Mouse (Mus musculus): ENCODE results near the gene Cdk17.

Gene Cdk17

DNA sequence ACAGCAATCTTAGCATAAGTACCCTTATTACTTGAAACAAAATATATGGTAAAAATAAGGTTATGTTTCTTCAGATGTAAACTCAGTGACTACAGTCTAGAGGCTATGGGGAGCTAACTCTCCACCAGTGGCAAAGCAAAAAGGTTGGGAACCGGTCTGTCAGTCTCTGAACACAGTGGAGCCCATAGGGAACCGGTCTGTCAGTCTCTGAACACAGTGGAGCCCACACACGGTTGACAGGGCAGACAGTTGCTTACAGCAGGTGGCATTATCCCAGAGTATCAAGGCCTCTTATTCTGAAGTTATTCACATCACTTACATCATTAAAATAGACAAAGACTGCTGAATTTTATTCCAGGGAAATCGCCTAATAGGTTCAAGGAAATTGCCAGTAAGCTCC lies 70.8 kb downstream of the Cdk17 start:
- no peak for DNase-seq (ENCODE audit: low read depth)

DNA sequence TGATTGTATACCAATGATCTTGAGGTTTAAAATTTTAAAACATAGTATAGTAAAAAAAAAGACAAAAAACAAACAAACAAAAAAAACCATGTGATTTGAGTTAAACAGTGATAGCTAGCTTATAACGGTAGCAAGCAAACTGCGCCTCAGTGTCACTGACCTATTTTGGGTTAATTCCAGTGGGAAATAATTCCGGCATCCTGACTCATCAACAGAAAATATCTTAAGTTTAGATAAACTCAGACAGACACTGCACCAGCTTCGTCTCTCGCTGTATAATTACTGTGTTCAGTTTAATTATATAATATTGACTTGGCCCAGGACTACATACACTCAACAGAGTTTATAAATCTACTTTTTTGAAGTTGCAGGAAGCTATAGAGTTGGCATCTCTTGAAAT lies 71.2 kb downstream of the Cdk17 start:
- DNase-seq (ENCODE audit: low read depth) = no peak

DNA sequence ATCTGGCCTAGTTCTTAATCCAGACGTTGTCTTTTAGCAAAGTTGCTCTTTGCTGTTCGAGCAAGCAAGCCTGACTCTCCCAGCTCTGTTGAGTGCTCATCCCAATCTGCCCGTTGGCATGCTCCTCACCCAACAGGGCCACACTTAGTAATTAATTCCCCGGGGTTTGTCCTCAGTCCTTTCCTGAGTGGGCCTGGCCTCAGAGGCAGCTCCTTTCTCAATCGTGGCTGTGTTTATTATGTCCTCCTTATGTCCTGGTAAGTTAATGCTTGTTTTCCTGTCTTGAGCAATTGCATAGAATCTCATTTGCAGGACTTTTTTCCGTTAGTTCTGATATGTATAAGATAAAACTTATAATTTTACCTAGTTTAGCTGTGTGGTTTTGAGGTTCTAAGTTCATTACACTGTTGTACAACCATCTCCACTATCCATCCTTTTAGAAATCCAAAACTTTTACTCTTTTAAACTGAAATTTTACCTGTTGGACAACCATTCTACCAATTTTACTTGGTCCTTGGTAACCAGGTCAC lies 73.1 kb downstream of the Cdk17 start:
- no peak for DNase-seq (ENCODE audit: low read depth)

DNA sequence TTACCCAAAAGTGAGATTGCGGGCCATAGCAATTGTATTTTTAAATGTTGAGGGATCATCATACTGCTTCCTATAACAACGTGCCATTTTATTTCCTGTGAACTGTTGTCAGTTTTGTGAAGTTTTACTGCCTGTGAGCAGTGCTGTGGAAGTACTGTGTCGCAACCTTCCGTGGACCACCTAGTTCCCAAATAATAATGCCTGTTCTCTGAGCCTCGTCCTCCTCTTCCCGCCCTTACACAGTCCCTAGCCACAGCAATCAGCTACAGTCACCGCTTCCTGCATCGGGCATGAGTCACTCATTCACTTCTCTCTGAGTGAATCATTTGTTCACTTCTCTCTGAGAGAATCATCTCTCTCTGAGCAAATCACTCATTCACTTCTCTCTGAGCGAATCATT lies 74.0 kb downstream of the Cdk17 start:
- DNase-seq (ENCODE audit: low read depth) = no peak

DNA sequence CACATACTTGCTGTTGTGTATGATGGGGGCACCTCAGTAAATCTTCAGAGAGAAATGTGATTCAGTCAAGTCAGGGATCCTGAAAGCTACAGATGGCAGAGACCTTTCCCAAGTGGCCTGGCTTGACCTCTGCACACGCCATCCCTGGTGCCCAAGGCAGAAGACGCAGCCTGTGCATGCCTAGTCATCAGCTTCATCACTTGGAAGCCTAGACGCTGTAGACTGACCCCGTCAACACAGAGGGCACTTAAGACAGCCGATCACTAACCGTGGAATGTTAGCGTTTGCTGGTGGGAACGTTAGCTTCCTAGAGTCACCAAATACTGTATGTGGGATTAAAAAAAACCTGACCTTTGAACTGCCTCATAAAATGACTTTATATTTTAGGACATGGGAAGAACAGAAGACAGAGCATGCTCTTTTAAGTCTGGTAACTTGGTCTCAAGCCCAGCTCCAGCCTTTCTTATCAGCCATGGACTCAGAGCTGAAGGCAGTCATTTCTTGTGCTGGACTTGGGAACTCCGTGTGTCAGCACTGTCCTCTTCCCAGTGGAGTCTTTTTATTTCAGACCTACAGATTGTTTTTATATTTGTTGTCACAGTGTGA lies 78.6 kb downstream of the Cdk17 start:
- no peak for DNase-seq (ENCODE audit: low read depth)

DNA sequence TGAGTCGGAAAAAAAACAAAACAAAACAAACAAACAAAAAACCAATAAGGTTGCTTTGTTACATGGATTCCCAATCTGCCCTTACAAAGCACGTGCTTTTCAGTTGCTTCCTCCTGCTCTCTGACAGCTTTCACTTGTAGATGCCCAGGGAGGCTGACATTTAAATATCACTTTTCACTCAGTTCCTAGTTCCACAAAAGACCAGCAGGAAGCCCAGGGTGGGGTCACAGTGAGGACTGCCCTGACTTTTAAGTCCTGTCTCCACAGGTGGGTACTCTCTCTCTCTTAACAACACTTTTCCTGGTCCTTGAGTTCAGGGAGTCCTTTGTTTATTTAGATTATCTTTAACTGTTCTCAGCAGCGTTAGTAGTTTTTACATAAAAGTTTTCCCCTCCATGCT lies 81.5 kb downstream of the Cdk17 start:
- DNase-seq (ENCODE audit: low read depth) = no peak

DNA sequence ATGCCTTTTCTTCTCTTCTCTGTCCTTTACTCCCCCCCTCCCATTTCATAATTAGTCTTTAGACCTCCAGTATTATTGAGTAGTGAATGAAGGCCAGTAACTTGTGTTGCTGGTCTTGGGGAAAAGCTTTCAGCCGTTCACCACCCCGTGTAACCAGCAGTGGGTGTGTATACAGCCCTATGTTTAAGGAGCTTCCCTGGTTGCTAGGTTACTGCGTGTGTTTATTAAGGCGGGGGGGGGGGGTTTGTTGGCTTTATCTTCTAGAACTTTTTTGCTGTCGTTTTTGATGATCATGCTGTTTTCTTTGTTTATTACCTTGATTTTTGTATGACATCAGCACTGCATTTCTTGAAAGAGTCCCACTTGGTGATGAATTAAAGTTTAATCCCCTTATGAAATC lies 82.2 kb downstream of the Cdk17 start:
- no peak for DNase-seq (ENCODE audit: low read depth)

DNA sequence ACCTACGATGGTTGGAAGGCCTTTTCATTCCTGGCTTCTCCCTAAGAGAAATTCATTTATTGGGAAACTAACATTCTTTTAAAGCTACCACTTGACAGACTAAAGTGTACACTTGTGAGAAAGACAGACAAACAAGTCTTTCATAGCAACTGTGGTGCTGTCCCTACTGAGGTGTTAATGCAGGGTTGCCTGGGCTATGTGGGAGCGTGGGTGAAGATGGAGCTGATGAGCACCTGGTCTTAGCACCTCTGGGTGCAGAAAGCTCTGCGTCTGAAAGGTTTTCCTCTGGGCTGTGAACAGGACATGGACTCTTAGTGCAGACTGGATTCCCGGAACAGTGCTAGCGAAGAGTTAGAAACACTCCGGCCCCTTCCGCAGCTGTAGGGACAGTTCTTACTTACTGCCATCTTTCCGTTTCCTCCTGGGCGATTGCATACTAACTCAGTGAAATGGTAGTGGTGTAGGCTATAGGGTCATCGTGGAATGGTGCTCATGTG lies 83.6 kb downstream of the Cdk17 start:
- no peak for DNase-seq (ENCODE audit: low read depth)

DNA sequence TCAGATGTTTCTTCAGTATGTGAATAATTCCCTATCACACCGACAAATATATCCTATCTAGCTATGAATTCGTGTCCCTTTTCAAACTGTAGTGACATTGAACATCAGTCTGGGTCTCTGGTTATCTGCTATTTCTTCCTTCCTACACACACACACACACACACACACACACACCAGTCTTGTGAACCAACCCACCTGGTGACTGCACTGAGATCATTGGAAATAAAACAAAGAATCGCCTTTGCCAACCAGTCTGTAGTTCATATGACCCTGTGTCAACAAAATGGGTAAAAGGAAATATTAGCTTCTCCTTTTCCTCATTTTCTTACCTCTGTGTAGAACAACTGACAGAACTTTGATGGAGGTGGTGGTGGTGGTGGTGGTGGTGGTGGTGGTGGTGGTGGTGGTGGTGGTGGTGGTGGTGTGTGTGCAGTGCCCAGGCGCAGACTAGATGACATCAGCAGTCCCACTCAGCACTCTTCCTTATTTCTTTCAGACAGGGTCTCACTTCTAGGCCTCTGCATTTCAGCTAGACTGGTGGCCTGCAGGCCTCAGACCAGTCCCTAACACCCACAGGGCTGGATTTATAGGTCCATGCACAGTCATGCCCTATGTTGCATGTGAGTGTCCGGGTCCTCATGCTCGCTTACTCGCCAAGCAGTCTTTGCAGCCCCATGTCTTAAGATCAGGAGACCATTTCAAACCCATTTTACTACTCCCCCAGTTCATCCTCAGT lies 85.7 kb downstream of the Cdk17 start:
- DNase-seq (ENCODE audit: low read depth) = no peak

DNA sequence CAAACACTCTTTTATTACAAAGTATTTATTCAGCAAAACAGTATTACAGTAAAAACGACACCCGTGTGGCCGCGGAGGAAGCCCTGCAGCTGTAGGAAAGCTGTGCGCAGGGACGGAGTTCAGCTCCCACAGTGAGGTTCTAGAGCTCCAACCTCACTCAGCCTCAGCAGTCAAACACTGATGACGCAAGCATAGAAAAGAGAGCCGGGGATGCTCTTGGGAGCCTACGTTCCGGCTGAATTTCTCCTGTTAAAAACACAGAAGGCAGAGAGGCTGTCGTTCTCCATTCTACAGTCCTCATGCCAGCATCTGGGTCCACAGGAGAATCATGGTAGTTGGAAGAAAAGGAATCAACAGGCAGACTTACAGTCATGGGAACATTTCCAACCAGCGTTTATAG lies 86.7 kb downstream of the Cdk17 start:
- no peak for DNase-seq (ENCODE audit: low read depth)

DNA sequence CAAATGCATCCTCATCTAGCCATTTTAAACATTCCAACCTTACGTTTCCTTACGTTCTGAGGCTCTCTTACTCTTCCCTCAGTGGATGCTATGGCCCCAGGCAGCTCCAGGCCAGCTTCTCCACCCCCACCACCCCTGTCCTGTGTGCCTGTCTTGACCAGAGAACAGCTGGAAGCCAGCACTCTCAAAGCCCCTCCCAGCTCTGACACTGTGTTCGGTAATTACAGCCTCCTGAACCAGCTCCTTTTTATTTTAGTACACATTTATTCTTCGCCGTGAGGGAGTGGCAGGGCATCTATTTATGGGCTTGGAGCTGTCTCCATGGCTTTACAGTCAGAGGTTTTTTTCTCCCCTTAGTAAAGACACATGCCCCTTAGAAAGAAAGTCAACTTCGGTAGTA lies 87.2 kb downstream of the Cdk17 start:
- DNase-seq (ENCODE audit: low read depth) = no peak

DNA sequence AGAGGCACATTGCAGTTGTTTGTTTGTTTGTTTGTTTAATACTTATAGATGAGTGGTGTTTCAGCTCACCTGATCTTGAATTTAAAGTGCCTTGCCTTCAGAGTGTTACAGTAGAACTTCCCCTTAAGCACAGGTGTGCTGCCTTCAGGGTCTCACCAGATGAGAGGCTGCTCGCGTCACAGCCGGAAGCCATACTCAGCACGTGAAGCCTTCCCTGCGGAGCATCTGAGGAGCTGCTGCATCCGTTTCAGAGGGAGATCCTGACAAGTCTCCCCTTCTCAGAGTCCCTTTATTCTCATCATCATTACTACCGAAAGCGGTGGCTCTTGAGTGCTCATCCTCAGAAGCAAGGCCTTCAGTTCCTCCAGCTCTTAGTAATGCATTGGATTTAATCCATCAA lies 87.7 kb downstream of the Cdk17 start:
- no peak for DNase-seq (ENCODE audit: low read depth)

DNA sequence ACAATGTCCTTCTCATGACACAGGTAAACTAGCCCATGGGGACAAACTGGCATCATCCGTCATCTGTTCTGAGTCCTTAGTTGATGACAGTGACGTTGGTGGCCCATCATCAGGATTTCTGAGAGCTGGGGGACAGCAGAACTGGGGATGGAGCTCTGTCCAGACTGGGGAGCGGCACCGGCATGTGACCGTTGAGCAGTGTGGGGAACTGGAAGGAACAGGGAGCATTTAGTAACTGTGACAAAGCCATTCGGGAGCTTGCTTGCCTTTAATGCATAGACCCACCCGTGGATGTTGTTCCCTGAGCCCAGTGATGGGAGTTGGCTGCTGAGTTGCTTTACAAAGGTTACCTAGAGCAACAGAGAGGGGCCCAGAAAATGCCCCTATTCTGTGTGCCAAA lies 89.2 kb downstream of the Cdk17 start:
- no peak for DNase-seq (ENCODE audit: low read depth)

DNA sequence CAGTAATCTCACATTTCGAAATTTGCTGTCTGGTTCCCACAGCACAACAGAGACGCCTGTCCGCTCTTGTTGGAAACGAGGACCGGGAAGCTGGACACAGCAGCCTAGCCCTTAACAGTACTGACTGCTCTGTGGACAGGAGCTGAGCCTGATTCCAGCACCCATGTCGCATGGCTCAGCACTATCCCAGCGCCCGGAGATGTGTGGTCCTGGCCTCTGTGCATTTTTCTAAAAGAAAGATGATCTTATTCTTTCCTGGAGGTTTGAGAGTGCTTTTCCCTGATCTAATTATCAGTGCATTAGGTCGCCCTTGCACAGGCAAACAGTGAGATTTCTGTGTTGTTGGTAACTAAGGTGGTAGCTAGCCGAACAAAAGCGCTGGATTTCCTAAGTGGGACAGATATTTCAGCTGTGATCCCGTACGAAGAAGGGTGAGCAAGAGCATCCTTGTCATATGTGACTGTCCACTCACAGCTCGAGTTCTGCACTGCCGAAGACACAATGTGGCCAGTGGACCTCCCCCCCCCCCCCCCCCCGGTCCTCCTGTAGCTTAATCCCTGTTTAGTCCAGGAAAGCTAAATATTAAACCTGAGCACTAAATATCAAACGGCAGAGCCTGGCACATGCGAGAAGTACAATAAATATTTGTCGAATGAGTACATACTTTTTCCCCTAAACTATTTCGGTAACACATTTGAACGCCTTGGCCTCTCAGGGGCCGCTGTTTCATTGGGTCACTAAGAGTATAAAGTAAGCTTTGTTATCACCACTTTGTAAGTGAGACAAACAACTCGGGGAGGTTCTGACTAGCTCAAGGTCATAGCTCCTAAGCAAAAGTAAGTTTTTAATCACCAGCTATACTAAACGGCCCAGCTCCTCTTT lies 90.0 kb downstream of the Cdk17 start:
- no peak for DNase-seq (ENCODE audit: low read depth)

DNA sequence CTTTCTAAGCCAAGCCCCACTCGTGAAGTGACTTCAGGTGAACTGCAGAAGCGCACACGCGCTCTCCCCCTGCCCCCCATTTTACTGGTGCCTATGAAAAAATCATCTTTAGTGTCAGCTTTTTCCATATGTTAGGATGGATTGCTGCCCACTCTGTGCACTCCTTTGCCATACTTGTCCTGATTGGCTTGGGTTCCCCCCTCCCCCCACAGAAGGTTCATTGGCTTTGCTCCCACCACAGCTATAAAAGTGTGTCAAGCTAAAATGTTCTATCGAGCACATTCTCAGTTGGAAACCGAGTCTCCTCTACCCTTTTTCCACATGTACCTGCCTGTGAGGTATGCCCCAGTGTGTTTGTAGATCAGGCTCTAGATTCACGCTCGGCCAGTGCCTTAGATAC lies 90.8 kb downstream of the Cdk17 start:
- DNase-seq (ENCODE audit: low read depth) = no peak

DNA sequence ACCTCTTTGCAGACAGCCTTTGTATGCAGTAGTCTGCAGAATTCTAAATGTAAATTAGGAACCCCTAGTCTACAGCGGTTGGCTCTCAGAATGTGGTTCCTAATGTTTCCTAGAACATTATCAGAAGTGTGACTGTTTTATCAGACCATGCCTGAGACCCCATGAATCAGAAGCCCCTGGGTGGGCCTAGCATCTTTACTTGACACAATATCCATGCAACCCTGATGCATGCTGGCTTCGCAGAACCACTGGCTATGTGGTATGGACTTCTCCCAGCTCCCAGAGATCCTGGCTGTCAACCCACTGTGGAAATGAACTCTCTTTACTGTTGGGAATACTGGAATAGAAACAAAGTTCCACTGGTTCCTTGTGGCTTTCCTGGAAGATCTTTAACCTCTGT lies 92.0 kb downstream of the Cdk17 start:
- DNase-seq (ENCODE audit: low read depth) = no peak

DNA sequence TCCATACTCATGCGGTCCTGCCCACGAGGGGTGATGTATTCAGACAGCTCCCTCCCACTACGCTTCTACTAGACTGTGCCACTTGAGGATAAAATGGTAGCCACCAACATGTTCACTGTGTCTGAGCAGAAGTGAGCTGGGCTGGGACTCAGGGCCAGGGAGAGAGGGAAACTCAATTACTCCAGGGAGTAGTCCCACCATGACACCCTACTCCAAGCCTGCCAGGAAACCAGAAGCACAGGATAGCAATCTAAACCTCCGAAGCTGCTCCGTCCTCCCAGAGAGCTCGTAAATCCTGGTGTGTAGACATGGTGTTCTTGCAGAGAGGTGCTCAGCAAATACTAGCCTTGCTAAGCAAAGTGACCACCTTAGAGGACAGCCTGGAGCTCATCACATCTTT lies 92.5 kb downstream of the Cdk17 start:
- no peak for DNase-seq (ENCODE audit: low read depth)

DNA sequence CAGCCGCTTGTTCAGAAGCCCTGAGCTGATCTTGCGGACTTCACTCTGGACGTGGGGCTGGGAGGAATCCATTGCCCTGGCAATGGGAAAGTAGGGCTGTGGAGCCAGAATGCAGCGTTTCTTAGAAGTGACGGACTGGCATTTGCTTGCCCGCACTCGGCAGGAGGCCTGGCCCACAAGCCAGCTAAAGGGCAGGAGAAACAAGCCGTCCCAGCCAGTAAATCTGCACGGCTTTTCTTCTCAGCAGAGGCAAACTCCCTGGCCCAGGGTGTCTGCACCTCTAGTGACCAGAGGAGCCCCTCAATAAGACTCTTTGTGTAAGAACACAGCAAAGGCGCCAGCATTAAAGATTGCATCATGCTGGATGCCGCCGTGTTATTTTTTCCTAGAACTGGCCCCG lies 94.6 kb downstream of the Cdk17 start:
- no peak for DNase-seq (ENCODE audit: low read depth)

DNA sequence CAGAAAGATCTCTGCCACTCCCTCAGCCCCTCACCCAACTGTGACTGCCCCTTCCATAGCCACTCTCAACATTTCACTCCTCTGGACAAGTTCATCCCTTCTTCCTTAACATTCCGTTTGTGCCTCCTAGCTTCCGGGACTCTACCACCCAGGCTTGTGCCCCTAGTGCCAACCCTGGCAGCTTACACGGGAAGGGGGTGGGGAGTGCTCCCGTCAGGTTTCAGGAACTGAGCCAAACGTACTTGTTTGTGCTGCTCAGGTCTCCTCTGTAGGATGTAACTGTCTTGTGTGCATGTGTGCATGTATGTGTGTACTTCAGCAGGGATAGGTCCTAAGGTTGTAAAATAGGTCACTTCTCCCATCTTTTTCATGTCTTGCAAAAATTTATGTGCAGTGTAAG lies 99.2 kb downstream of the Cdk17 start:
- no peak for DNase-seq (ENCODE audit: low read depth)

DNA sequence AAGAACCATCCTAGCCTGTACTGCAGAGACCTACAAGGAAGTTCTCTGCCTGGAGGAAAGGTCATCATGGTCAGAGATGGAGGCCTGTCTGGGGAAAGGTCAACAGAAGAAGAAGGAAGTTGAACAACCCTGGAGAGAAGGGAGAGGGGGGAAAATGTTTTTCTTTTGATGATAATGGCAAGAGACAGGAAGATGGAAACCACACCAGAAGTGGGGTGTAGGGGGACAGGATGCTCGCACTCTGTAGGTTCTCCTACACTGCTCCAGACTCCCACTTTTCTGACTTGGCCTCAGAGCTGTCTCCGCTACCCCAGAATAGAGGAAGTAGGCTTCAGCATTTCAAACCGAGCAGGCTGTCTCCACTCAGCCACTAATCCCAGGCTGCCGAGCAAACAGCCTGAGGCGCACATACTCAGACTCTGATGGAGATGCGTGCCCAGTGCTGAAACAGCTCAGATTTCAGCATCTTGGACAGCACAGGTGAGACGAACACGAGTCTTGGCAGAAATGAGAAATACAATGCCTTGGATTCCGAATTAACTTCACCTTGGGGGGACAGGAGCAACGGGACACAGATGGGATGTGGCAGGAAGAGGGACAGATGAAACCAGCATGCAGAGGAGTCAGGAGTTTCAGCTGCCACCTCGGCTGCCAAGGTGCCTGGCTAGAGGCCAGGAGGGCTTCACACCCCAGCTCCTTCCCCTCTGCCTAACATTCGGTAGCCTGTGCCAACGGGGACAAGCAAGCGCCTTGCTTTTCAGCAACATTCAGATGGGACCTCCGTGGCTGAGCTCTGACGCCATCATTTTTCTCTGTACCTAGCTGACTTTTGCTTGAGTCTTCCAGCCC lies 100.7 kb downstream of the Cdk17 start:
- DNase-seq (ENCODE audit: low read depth) = no peak

DNA sequence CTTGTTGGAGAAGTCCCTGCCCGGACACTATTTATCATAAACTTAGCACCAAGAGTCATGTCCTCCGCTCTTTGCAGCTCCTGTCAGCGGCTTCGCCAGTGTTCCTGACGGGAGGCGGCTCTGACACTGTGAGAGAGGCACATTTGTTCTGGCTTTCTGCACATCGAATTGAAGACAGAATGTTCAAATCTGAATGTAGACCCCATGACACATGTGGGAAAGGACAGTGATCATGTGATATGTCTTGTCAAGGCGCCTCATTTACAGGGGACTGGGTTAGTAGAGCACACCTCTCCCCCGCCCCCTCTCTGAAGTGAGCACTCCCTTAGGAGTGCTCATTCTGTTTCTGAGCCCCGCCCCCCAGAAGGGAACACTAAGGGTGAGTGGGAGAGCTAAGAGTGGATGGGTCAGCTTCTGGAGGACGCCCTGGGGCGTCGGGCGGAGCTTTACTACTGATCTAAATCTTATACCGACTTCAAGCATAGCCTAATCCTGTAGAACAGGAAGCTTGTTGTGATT lies 101.4 kb downstream of the Cdk17 start:
- DNase-seq (ENCODE audit: low read depth) = no peak

DNA sequence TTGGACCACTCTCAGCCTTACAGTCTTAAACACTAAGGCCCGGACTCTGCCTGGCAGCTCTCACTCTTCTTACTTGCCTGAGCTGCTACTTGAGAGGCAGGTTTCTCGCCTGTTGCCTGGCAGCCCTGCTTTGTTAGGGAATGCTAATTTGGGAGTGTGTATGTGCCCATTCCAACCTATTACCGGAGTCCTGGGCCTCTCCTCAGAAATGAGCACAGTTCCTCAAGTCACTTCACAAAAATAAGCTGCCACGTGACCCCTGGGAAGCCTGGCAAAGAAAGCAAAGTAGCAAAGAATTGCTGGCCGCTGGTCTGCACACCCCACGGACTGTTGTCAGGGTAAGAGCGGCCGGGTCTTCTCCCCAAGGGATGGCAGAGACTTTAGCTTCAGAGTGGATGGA lies 102.8 kb downstream of the Cdk17 start:
- no peak for DNase-seq (ENCODE audit: low read depth)

All from c-Kit-positive CD71-positive TER-119-negative erythroid progenitor cells, embryonic 14.5 days (primary cell).